Mouse (Mus musculus) embryonic facial prominence, embryonic 11.5 days (tissue): ENCODE results near the gene Cd151. TPM values are rescaled to one million over a fixed set of nuclear protein-coding genes. Genes with fewer than 3 reads are reported as not detected.

Experiments used
- ATAC-seq: fragments of 200-750 bp; cut with Nextera tagmentation; replicated peaks from 2 replicates; pipeline ENCODE4 v1.8.0; 2017; ENCODE audit warnings: low read depth; ENCODE audit not compliant: insufficient number of reproducible peaks, low FRiP score, low TSS enrichment
- DNase-seq: peaks from one replicate; pipeline ENCODE4 v3.0.0-alpha.2; 2015; ENCODE audit warnings: low spot score
- H3K27ac ChIP-seq: fragments of 300-500 bp; sonication (generic); replicated peaks from 2 replicates; pipeline ENCODE4 v1.5.1; 2014; ENCODE audit warnings: mild to moderate bottlenecking, low read depth, low read length, control low read depth
- H3K27me3 ChIP-seq: fragments of 300-500 bp; sonication (generic); 2 replicates; pipeline ENCODE4 v1.6.1; 2014; ENCODE audit warnings: mild to moderate bottlenecking, low read length, moderate library complexity, mixed read lengths; ENCODE audit not compliant: control insufficient read depth, insufficient read depth
- H3K36me3 ChIP-seq: fragments of 300-500 bp; sonication (generic); replicated peaks from 2 replicates; pipeline ENCODE4 v1.6.1; 2014; ENCODE audit warnings: low read depth, mild to moderate bottlenecking, low read length, moderate library complexity, mixed read lengths; ENCODE audit not compliant: control insufficient read depth, insufficient read depth
- H3K4me1 ChIP-seq: fragments of 300-500 bp; sonication (generic); 2 replicates; pipeline ENCODE4 v1.6.1; 2014; ENCODE audit warnings: low read length, mixed read lengths; ENCODE audit not compliant: control insufficient read depth, insufficient read depth
- H3K4me2 ChIP-seq: fragments of 300-500 bp; sonication (generic); 2 replicates; pipeline ENCODE4 v1.6.1; 2014; ENCODE audit warnings: low read depth, mild to moderate bottlenecking, control low read depth, low read length, moderate library complexity
- H3K4me3 ChIP-seq: fragments of 300-500 bp; sonication (generic); 2 replicates; pipeline ENCODE4 v1.5.1; 2014; ENCODE audit warnings: low read depth, low read length, control low read depth
- H3K9ac ChIP-seq: fragments of 300-500 bp; sonication (generic); replicated peaks from 2 replicates; pipeline ENCODE4 v1.6.1; 2014; ENCODE audit warnings: mild to moderate bottlenecking, control low read depth, low read length
- H3K9me3 ChIP-seq: fragments of 300-500 bp; sonication (generic); replicated peaks from 2 replicates; pipeline ENCODE4 v1.6.1; 2016; ENCODE audit warnings: mild to moderate bottlenecking, low read length, inconsistent platforms, mixed read lengths; ENCODE audit not compliant: control insufficient read depth
- WGBS: fragments of 180-500 bp; shearing (Covaris S2); extraction: QIAGEN DNeasy Blood & Tissue Kit; methylation state at CpG from one replicate; pipeline ENCODE4 v1.1.7; 2014; 5-methylcytosine and 5-hydroxymethylcytosine counted together
- polyA plus RNA-seq: library from polyadenylated mRNA; unstranded; fragments of >200 nt; fragmentation: Nextera tagmentation; extraction: Ambion mirVana; gene quantifications from 2 replicates; pipeline ENCODE4 v1.2.1, GENCODE M21; 2014

Gene Cd151
- polyA plus RNA-seq, 1 experiment from 2014 or later: 39.2 TPM

DNA sequence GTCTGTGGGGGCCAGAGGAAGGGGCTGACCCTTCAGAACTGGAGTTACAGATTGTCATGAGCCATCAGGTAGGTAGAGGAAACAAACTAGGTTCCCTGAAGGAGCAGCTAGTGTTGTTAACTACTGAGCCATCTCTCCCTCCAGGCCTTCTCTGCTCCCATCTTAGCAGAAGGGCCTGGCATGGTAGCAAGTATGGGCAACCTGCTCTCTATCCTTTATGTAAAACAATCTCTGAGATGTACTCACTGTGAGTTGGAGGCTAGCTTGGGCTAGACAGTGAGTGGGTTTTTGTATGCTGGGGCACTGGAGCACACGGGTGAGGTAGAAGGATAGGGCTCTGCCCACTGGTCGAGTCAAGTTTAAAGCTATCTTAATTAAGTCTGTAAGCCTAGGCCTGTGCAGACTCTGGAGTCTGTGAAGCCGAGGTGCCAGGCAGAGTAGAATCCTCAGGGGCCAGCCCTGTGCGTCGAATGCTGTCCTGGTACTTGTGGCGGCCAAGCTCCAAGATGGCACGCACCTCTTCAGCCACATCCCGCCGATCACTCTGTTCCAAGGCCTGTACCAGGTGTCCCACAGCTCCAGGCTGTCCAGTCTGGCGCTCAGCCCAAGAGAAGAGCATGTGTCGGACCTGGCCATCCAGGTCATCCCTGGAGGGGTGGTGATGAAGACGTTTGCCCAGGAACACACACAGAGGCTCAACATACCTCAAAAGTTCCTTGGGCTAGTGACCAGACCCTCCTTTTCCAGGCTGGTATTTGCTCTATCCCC, 28.8 kb upstream of the Cd151 start:
- Histone ChIP-seq H3K27ac (no peak overlapping the region), H3K4me1 (peaks cover 7% of the 10 kb centered on the region; the same call in 1 of the 2 replicates), H3K36me3 (no peaks in the 10 kb centered on the region; the same call in none of the 2 replicates), H3K4me3 (no peak overlapping the region), H3K9ac (no peak overlapping the region), H3K4me2 (no peak overlapping the region), H3K27me3 (no peaks in the 10 kb centered on the region), H3K9me3 (no peaks in the 10 kb centered on the region)
- DNase-seq (no peak), ATAC-seq (no peak)
- WGBS: 89% methylated on average over 12 of the region's 12 CpGs

DNA sequence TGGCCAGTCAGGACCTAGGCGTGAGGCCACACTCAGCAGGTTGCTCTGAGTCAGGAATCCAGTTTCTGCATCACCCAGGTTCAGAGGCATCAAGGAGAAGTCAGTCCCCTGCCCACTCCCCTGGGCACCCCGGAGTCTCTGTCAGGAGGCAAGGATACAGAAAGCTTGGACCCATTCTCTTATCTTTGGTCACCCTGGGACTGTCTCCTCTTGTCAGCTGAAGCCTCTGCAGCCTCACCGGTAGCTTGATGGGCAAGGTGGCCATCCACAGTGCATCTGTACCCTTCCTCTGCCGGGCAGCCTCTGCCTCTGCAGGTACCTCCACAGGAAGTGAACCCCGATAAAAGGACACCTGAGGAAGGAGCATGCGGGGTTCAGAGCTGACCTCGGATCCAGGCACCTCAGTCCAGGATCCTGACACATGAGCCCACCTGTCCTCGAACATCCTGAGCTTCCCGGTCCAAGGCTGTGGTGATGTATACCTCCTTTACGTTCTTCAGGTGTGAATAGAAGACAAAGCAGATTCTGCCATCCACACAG, 28.0 kb upstream of the Cd151 start:
- no peaks in the 10 kb centered on the region for H3K27me3 ChIP-seq
- H3K27ac ChIP-seq: no peak overlapping the region
- 93% methylated on average over 10 of the region's 10 CpGs for WGBS
- no peaks in the 10 kb centered on the region; the same call in none of the 2 replicates for H3K36me3 ChIP-seq
- no peak overlapping the region for H3K9ac ChIP-seq
- ATAC-seq (no peak), DNase-seq (no peak)
- no peak overlapping the region for H3K4me2 ChIP-seq
- no peak overlapping the region for H3K4me3 ChIP-seq
- H3K4me1 ChIP-seq: peaks cover 7% of the 10 kb centered on the region; the same call in 1 of the 2 replicates
- no peaks in the 10 kb centered on the region for H3K9me3 ChIP-seq

GRCm38 (mm10) chr7:141439811-141440210, 27.4 kb upstream of the Cd151 start:
- 98% methylated on average over 11 of the region's 11 CpGs for WGBS
- Histone ChIP-seq H3K27me3 (no peaks in the 10 kb centered on the region), H3K4me2 (no peak overlapping the region), H3K36me3 (no peaks in the 10 kb centered on the region; the same call in none of the 2 replicates), H3K9me3 (no peaks in the 10 kb centered on the region), H3K4me1 (peaks cover 7% of the 10 kb centered on the region; the same call in 1 of the 2 replicates), H3K27ac (no peak overlapping the region), H3K4me3 (no peak overlapping the region), H3K9ac (no peak overlapping the region)
- ATAC-seq: no peak
- DNase-seq: no peak

DNA sequence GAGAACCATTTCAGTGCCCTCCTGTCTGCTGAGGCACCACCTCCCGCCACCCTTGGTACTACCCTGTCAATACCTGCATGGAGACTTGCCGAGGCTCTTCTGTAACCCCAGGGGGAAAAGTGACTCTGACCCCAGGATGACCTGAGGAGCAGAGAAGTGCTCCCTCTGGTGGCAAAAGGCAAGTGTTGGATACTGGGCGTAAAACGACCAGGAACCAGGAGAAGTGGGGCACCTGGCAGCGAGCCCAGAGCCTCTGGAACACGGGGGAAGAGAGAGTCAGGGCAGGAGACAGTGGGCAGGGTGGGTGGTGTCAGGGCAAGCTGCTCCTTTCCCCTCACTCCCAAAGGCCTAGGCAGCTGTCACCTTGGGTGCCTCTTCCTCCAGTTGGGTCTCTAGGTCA, 26.6 kb upstream of the Cd151 start:
- no peak overlapping the region for H3K4me2 ChIP-seq
- no peak overlapping the region for H3K9ac ChIP-seq
- DNase-seq (peak; percentile 57), ATAC-seq (no peak)
- H3K4me1 ChIP-seq: peaks cover 7% of the 10 kb centered on the region; the same call in 1 of the 2 replicates
- H3K9me3 ChIP-seq: no peaks in the 10 kb centered on the region
- no peak overlapping the region for H3K27ac ChIP-seq
- no peaks in the 10 kb centered on the region; the same call in none of the 2 replicates for H3K36me3 ChIP-seq
- no peak overlapping the region for H3K4me3 ChIP-seq
- no peaks in the 10 kb centered on the region for H3K27me3 ChIP-seq
- 44% methylated on average over 6 of the region's 6 CpGs for WGBS

GRCm38 (mm10) chr7:141441460-141441859, 25.7 kb upstream of the Cd151 start:
- WGBS: 90% methylated on average over 9 of the region's 9 CpGs
- no peak for DNase-seq
- no peak for ATAC-seq
- Histone ChIP-seq H3K27me3 (no peaks in the 10 kb centered on the region), H3K4me2 (no peak overlapping the region), H3K4me1 (peaks cover 7% of the 10 kb centered on the region; the same call in 1 of the 2 replicates), H3K36me3 (no peaks in the 10 kb centered on the region; the same call in none of the 2 replicates), H3K9ac (no peak overlapping the region), H3K4me3 (no peak overlapping the region), H3K27ac (no peak overlapping the region), H3K9me3 (no peaks in the 10 kb centered on the region)

DNA sequence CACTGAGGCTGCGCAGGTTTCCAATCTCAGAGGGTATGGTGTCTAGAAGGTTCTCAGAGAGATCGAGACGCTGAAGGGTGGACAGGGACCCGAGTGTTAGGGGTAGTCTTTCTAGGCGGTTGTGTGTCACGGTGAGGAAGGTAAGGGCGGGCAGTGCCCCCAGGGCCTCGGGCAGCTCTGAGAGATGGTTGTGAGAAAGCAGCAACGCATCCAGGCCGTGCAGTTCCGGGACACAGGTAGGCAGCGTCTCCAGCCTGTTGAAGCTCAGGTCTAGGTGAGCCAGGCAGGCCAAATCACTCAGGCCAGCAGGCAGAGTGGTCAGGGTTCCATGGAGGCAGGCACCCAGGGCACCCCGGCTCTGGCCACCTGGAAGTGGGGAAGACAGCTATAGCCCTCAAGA, 25.0 kb upstream of the Cd151 start:
- peak overlapping the region; percentile 72 for H3K9ac ChIP-seq
- H3K9me3 ChIP-seq: no peaks in the 10 kb centered on the region
- peak overlapping the region; percentile 84; the same call in 1 of the 2 replicates for H3K4me2 ChIP-seq
- 90% methylated on average over 13 of the region's 13 CpGs for WGBS
- no peak for DNase-seq
- no peaks in the 10 kb centered on the region; the same call in none of the 2 replicates for H3K36me3 ChIP-seq
- no peaks in the 10 kb centered on the region for H3K27me3 ChIP-seq
- H3K4me3 ChIP-seq: no peak overlapping the region
- ATAC-seq: no peak
- no peak overlapping the region for H3K27ac ChIP-seq
- H3K4me1 ChIP-seq: peaks cover 7% of the 10 kb centered on the region; the same call in 1 of the 2 replicates

- peaks cover 7% of the 10 kb centered on the region; the same call in 1 of the 2 replicates for H3K4me1 ChIP-seq
- no peak for ATAC-seq
- H3K4me3 ChIP-seq: peak overlapping the region; percentile 49
- H3K36me3 ChIP-seq: no peaks in the 10 kb centered on the region; the same call in none of the 2 replicates
- peak overlapping the region; percentile 84 for H3K4me2 ChIP-seq
- 26% methylated on average over 12 of the region's 12 CpGs for WGBS
- H3K9me3 ChIP-seq: no peaks in the 10 kb centered on the region
- peak overlapping the region; percentile 72 for H3K9ac ChIP-seq
- H3K27me3 ChIP-seq: no peaks in the 10 kb centered on the region
- peak; percentile 71 for DNase-seq
- 0 out of 2 replicates have a peak overlapping the region, but pooled peaks have one; percentile 32 for H3K27ac ChIP-seq
Observed at GRCm38 (mm10) chr7:141443081-141443821, 23.9 kb upstream of the Cd151 start.
